Mouse (Mus musculus): ENCODE measurements around the gene Elavl2. TPM values are rescaled to one million over a fixed set of nuclear protein-coding genes. Genes with fewer than 3 reads are reported as not detected.

Gene Elavl2
- polyA plus RNA-seq, 1 experiment from 2014 or later, result 4.6 TPM

DNA sequence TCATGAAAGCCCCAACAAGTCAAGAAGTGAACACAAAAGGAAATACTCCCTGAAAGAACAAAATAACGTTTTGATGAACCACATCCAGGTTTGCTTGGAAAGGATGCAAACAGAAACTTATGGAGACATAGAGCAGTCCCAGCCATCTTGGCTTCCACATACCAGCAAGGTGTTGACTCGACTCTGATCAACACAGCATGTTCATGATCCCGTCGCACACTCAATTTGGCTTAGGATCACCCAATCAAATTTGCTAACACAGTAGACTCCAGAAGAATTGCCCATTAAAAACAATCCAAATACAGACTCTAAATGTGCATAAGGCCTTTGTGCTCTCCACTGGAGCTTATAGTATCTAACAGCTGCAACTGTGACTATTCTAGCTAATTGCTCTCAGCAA lies 156.7 kb downstream of the Elavl2 start:
- no peak overlapping the region for H3K4me3 ChIP-seq
- H3K9ac ChIP-seq, result no peak overlapping the region
- H3K36me3 ChIP-seq, result no peaks in the 10 kb centered on the region
- WGBS, result 83% methylated on average over 4 of the region's 4 CpGs
- ATAC-seq (ENCODE audit: insufficient number of reproducible peaks, insufficient read depth, low FRiP score, low TSS enrichment, low read depth), result no peak
- no peaks in the 10 kb centered on the region for H3K27me3 ChIP-seq
- H3K27ac ChIP-seq, result no peak overlapping the region
- no peaks in the 10 kb centered on the region for H3K9me3 ChIP-seq
- H3K4me1 ChIP-seq, result 0 out of 2 replicates have a peak, but pooled peaks cover 7% of the 10 kb centered on the region
- H3K4me2 ChIP-seq, result no peak overlapping the region

DNA sequence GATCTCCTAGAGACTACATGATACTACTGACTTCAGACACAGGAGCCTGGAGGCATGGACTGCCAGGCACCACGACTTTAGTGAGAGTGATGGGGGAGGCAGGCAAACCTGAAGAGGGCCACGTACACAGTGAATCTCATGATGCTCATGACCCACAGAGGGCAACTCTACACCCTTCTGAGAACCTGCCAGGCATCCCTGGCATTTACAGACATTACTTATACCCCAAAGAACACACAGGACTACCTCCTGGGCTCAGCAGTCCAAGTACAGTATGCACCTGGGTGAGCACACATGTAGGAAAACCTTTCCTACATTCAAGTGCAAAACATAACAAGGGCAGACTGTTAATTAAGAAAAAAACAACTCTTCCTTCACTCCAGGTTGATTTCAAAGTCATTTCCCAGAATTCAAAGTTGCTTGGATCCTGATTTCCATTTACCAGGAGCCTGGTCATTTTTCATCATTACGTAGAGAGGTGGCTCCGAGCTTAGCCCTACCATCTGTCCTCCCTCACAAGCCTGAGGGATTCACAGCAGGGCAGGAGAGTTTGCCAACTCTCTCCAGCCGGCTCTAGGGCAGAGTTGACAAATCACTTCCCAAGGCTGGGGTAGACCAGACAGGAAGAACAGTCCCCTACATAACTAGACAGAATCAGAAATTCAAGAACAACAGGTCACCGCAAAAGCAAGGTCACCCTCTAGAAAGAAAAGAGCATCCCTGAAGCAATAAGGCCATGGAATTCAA lies 161.7 kb downstream of the Elavl2 start:
- Histone ChIP-seq H3K4me1 (peaks cover 8% of the 10 kb centered on the region), H3K27me3 (no peaks in the 10 kb centered on the region), H3K27ac (no peak overlapping the region), H3K36me3 (no peaks in the 10 kb centered on the region), H3K4me3 (no peak overlapping the region), H3K9ac (no peak overlapping the region), H3K4me2 (no peak overlapping the region), H3K9me3 (no peaks in the 10 kb centered on the region)
- ATAC-seq (ENCODE audit: insufficient number of reproducible peaks, insufficient read depth, low FRiP score, low TSS enrichment, low read depth), result no peak
- WGBS, result 78% methylated on average over 6 of the region's 6 CpGs

- ATAC-seq (ENCODE audit: insufficient number of reproducible peaks, insufficient read depth, low FRiP score, low TSS enrichment, low read depth), result no peak
- no peak overlapping the region for H3K27ac ChIP-seq
- no peak overlapping the region; the same call in 1 of the 2 replicates for H3K4me2 ChIP-seq
These were observed 163.6 kb downstream of the Elavl2 start for GRCm38 (mm10) chr4:91236976-91237375.

DNA sequence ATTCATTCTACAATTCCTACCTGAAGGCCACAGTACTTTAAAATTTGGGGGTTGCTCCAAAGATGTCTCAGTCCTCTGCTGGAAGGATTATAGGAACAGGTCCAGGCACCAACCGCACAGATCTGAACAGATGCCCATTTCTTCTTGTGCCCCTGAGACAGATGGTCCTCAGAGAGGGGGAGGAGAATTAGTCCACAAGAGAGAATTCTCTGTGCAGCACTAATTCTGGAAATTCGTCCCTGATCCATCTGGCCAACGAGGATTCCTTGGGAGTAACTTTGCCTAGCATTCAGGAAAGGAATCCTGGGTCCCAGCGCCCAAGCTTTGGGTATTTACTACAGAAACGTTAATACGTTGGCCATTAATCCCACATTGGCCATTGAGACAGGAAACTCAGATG lies 165.6 kb downstream of the Elavl2 start:
- Histone ChIP-seq H3K27me3 (no peaks in the 10 kb centered on the region), H3K9ac (no peak overlapping the region), H3K4me2 (no peak overlapping the region), H3K27ac (no peak overlapping the region), H3K9me3 (no peaks in the 10 kb centered on the region), H3K36me3 (no peaks in the 10 kb centered on the region), H3K4me1 (peaks cover 10% of the 10 kb centered on the region), H3K4me3 (no peak overlapping the region)
- WGBS, result 85% methylated on average over 6 of the region's 6 CpGs
- ATAC-seq (ENCODE audit: insufficient number of reproducible peaks, insufficient read depth, low FRiP score, low TSS enrichment, low read depth), result no peak

More at GRCm38 (mm10) chr4:91236976-91237375, 163.6 kb downstream of the Elavl2 start:
- WGBS, result 15% methylated on average over 7 of the region's 7 CpGs
- Histone ChIP-seq H3K9me3 (no peaks in the 10 kb centered on the region), H3K27me3 (no peaks in the 10 kb centered on the region), H3K4me1 (peaks cover 8% of the 10 kb centered on the region), H3K9ac (no peak overlapping the region), H3K4me3 (no peak overlapping the region), H3K36me3 (no peaks in the 10 kb centered on the region)

- ATAC-seq (ENCODE audit: insufficient number of reproducible peaks, insufficient read depth, low FRiP score, low TSS enrichment, low read depth), result no peak
- WGBS, result 82% methylated on average over 6 of the region's 6 CpGs
- Histone ChIP-seq H3K4me2 (no peak overlapping the region), H3K27ac (no peak overlapping the region), H3K9ac (no peak overlapping the region), H3K4me1 (peaks cover 10% of the 10 kb centered on the region), H3K9me3 (no peaks in the 10 kb centered on the region), H3K27me3 (no peaks in the 10 kb centered on the region), H3K36me3 (no peaks in the 10 kb centered on the region), H3K4me3 (no peak overlapping the region)
These were observed 167.0 kb downstream of the Elavl2 start for GRCm38 (mm10) chr4:91233599-91233998.

- 0 out of 2 replicates have a peak, but pooled peaks cover 2% of the 10 kb centered on the region for H3K4me1 ChIP-seq
- H3K4me3 ChIP-seq, result no peak overlapping the region
- no peak overlapping the region for H3K9ac ChIP-seq
- no peaks in the 10 kb centered on the region for H3K27me3 ChIP-seq
- H3K36me3 ChIP-seq, result no peaks in the 10 kb centered on the region
- WGBS, result 65% methylated on average over 1 of the region's 1 CpGs
- H3K4me2 ChIP-seq, result no peak overlapping the region
- H3K27ac ChIP-seq, result no peak overlapping the region
- ATAC-seq (ENCODE audit: insufficient number of reproducible peaks, insufficient read depth, low FRiP score, low TSS enrichment, low read depth), result no peak
- no peaks in the 10 kb centered on the region for H3K9me3 ChIP-seq
These were observed 170.1 kb downstream of the Elavl2 start for GRCm38 (mm10) chr4:91230439-91230863.

DNA sequence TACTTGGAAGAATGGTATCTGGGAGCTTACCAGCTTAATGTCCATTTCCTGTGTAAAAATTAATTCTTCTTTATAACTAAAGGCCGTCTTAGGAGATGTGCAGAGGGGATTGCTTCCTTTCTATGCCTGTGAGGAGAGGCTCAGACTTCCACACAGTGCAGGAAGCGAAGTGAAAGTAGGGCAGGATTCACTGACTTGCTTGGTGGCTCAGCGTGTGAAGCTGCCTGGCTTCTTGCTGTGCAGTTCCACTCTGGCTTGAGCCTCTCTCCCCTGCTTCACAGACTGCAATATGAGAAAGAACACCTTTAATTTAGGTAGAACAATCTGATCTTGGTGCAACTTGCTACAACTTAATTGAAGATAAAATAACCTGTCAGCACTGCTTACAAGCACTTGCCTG lies 172.2 kb downstream of the Elavl2 start:
- Histone ChIP-seq H3K4me2 (no peak overlapping the region), H3K36me3 (no peaks in the 10 kb centered on the region), H3K4me3 (no peak overlapping the region), H3K9ac (no peak overlapping the region), H3K4me1 (0 out of 2 replicates have a peak, but pooled peaks cover 2% of the 10 kb centered on the region), H3K27me3 (no peaks in the 10 kb centered on the region), H3K27ac (no peak overlapping the region), H3K9me3 (no peaks in the 10 kb centered on the region)
- 74% methylated on average over 3 of the region's 3 CpGs for WGBS
- ATAC-seq (ENCODE audit: insufficient number of reproducible peaks, insufficient read depth, low FRiP score, low TSS enrichment, low read depth), result no peak

DNA sequence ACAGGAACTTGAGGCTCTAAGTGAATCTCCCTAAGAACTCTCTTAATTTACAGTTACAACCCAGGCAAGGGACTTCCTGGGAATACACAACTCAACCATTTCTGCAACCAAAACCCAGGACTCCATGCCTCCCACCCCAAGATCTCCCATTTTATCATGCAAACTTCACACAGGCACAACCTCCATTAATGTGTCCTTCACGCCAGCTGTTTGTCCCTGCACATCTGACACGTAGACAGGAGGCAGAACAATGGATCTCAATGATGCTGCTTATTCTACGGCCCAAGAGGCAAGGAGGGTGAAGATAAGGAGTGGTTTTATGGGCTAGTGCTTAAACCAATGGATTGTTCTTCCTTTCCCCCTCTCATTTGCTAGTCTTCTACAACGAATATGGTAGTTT lies 176.8 kb downstream of the Elavl2 start:
- H3K4me1 ChIP-seq, result no peaks in the 10 kb centered on the region
- H3K4me3 ChIP-seq, result no peak overlapping the region
- no peak overlapping the region for H3K4me2 ChIP-seq
- H3K9ac ChIP-seq, result no peak overlapping the region
- no peaks in the 10 kb centered on the region for H3K27me3 ChIP-seq
- H3K9me3 ChIP-seq, result no peaks in the 10 kb centered on the region
- H3K36me3 ChIP-seq, result no peaks in the 10 kb centered on the region
- ATAC-seq (ENCODE audit: insufficient number of reproducible peaks, insufficient read depth, low FRiP score, low TSS enrichment, low read depth), result no peak
- 79% methylated on average over 4 of the region's 4 CpGs for WGBS
- H3K27ac ChIP-seq, result no peak overlapping the region

DNA sequence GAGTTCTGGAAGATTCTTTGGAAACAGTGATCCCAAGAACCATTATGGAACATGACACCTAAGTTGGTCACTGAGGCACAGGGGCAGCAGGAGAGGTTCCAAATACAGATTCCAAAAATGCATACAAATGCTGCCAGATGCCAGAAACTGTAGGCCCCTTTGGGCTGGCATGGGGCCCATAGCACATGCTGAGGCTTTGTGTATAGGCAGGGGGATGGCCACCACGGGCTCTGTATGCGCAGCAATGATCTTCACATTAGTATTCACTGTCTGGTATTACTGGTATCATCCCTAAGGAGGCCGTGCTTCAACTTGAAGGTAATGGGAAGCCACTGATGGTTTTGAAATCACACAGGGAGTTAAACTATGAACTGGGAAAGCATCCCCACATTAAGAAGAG lies 181.3 kb downstream of the Elavl2 start:
- Histone ChIP-seq H3K9me3 (no peaks in the 10 kb centered on the region), H3K4me2 (no peak overlapping the region), H3K4me1 (no peaks in the 10 kb centered on the region), H3K4me3 (no peak overlapping the region), H3K27ac (no peak overlapping the region), H3K36me3 (no peaks in the 10 kb centered on the region), H3K9ac (no peak overlapping the region), H3K27me3 (no peaks in the 10 kb centered on the region)
- ATAC-seq (ENCODE audit: insufficient number of reproducible peaks, insufficient read depth, low FRiP score, low TSS enrichment, low read depth), result no peak
- 69% methylated on average over 3 of the region's 3 CpGs for WGBS

GRCm38 (mm10) chr4:91213917-91214316 lies 186.7 kb downstream of the Elavl2 start:
- ATAC-seq (ENCODE audit: insufficient number of reproducible peaks, insufficient read depth, low FRiP score, low TSS enrichment, low read depth), result no peak
- WGBS, result 85% methylated on average over 3 of the region's 3 CpGs
- Histone ChIP-seq H3K9me3 (no peaks in the 10 kb centered on the region), H3K9ac (no peak overlapping the region), H3K27me3 (no peaks in the 10 kb centered on the region), H3K4me2 (no peak overlapping the region), H3K36me3 (no peaks in the 10 kb centered on the region), H3K27ac (no peak overlapping the region), H3K4me1 (no peaks in the 10 kb centered on the region), H3K4me3 (no peak overlapping the region)

DNA sequence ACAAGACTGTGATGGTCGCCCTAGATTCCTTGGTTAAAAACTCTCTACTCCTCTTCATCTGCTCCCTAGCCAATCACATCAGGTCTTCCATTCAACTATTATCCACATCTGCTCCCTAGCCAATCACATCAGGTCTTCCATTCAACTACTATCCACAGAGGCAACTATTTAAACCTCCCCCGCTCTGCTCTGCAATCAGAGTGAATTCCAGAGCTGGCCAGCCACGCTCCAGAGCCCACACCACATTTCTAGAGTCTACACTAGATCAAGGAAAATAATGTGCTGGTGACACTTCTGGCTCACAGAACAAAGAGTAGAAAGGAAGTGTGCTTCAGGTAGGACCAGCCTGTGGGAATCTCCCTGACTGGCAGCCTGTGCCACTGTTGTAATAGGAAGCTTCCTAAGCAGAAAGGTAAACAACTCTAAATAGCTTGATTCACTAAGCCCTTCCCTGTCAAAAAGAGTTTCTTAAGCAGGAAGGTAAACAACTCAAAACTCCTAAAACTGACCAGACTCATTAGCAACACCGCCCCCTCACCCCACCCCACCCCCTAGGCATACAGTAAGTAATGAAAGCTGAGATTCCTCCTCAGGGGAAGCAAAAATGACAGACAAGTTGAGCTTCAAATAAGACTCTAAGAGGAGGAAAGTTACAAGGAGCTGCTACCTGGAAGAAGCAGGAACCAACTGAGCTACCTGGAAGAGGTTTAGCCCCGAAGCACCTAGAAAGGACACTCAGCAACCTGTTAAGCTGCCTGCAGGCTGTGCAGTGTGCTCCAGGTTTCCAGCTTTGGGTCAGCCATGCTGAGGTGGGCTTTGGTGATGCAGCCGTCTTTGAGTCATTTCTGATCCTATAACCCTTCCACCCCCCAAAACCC lies 191.9 kb downstream of the Elavl2 start:
- H3K4me1 ChIP-seq, result no peaks in the 10 kb centered on the region
- no peak overlapping the region for H3K4me2 ChIP-seq
- no peaks in the 10 kb centered on the region for H3K27me3 ChIP-seq
- H3K9ac ChIP-seq, result no peak overlapping the region
- no peak overlapping the region for H3K4me3 ChIP-seq
- H3K27ac ChIP-seq, result no peak overlapping the region
- ATAC-seq (ENCODE audit: insufficient number of reproducible peaks, insufficient read depth, low FRiP score, low TSS enrichment, low read depth), result no peak; the same call in 1 of the 2 replicates
- H3K36me3 ChIP-seq, result no peaks in the 10 kb centered on the region
- 55% methylated on average over 6 of the region's 6 CpGs for WGBS
- H3K9me3 ChIP-seq, result no peaks in the 10 kb centered on the region
